Mouse (Mus musculus): ENCODE data around the gene Chchd1.

DNA sequence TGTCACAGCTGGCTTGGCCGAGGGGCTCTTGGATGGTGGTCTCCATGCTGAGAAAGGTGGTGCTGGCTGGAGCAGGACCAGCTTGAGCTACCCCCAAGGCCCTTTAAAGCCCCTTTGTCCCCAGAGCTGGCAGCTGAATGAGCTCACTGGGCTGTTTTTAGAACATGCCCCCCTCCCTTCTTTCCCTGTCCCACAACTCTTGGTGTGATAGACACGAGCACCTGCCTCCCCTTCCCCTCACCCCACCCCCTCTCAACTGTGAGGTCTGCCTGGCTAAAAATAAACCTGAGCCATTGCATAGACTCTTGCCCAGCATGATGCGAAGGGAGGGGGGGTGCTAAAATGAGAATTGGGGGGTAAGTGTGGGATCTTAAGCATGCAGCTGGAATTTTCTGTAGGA is 38.4 kb upstream of the Chchd1 start:
- TF ChIP-seq CTCF (IDR thresholded peaks at IDR 0.05; ENCODE audit: low read depth) (no peak), EP300 (IDR thresholded peaks at IDR 0.05; ENCODE audit: low read depth) (no peak)

Measured in liver, postnatal 0 days (tissue).